Mouse (Mus musculus) brain, embryonic 14.5 days (tissue): ENCODE results near the gene Trim17.

Experiments
- CTCF ChIP-seq: fragments of 200-500 bp; IDR thresholded peaks from 2 replicates; pipeline ENCODE4 v1.5.1; 2012; ENCODE audit warnings: inconsistent platforms, mild to moderate bottlenecking, moderate library complexity, borderline replicate concordance; ENCODE audit not compliant: insufficient read depth, insufficient read length; ENCODE audit errors: extremely low read depth
- POLR2A ChIP-seq: fragments of 200-500 bp; IDR thresholded peaks from 2 replicates; pipeline ENCODE4 v1.6.1; 2012; ENCODE audit warnings: mild to moderate bottlenecking, inconsistent platforms, borderline replicate concordance; ENCODE audit not compliant: poor library complexity, insufficient read depth, insufficient read length, severe bottlenecking; ENCODE audit errors: extremely low read depth

DNA sequence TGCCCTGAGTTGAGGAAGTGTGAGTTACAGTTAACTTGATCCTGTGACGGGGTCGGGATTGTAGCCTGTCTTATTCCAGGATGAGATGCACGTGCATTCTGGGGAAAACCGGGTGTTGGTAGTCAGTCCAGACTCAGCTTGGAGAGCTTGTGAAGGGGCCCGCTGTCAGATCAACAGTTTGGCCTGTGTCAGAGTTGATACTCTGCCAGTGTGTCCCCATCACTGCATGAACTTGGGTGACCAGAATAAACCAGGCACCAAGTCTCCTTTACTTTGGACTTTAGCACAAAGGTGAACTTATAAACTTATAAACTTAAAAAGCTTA, 24.2 kb downstream of the Trim17 start:
- TF ChIP-seq POLR2A (no peak), CTCF (no peak)
